Mouse (Mus musculus) layer of hippocampus, postnatal 25 days (tissue): ENCODE results near the gene Cd164. TPM values are rescaled to one million over a fixed set of nuclear protein-coding genes. Genes with fewer than 3 reads are reported as not detected.

Source experiments
- total RNA-seq, 2 experiments: library from RNA; stranded (reverse); gene quantifications; 2 replicates each; pipeline ENCODE4 v1.2.3; 2021

The Cd164 gene
- total RNA-seq, 2 experiments from 2014 or later = 55.8 to 58.1 TPM

Other genes starting within 250 kb of the Cd164 start
- gene Fig4, start 216.2 kb upstream of the Cd164 start, total RNA-seq = 10 to 100 TPM; 34.2 to 35.5 TPM
- gene Ak9, start 215.4 kb upstream of the Cd164 start, total RNA-seq = under 1 TPM; 0.17 to 0.23 TPM
- gene Zbtb24, start 69.0 kb upstream of the Cd164 start, total RNA-seq = 10 to 100 TPM; 17.1 to 24.3 TPM
- gene Mical1, start 43.1 kb upstream of the Cd164 start, total RNA-seq = 10 to 100 TPM; 15.7 to 18.8 TPM
- gene Smpd2, start 29.0 kb upstream of the Cd164 start, total RNA-seq = 10 to 100 TPM; 25.9 to 27.6 TPM
- gene Ppil6, start 29.0 kb upstream of the Cd164 start, total RNA-seq = 1 to 10 TPM; 5.8 to 8.0 TPM
- gene Ccdc162, start 197.2 kb downstream of the Cd164 start, total RNA-seq = 1 to 10 TPM; 1.1 to 1.2 TPM